Comparison of ENCODE assay signal across 28 mouse cellular contexts in genomic region chr3:37280221-37280620, GRCm38 (mm10). TPM values are rescaled to one million over a fixed set of nuclear protein-coding genes. Genes with fewer than 3 reads are reported as not detected.
"Had no signal": no experiment of that assay in that cellular context is flagged by ENCODE, and none has a peak within 500 bp of the region (broad histone marks: within the 10 kb centered on the region; RNA-seq: fewer than 3 reads in every experiment).

No protein-coding gene starts in this region.

- DNase-seq: kidney, adult 9 months; kidney, postnatal 14 days; kidney, postnatal 4 days; layer of hippocampus, adult 9-11 months; liver; lung, adult 18-20 months; lung, postnatal 10 days; lung, postnatal 4 days; retina, postnatal 1 day; right cerebral cortex, postnatal 25 days; thymus, adult 18-20 months; thymus, postnatal 14 days; thymus, postnatal 4 days had no signal

- H3K9me3 ChIP-seq: limb, embryonic 10.5 days; limb, embryonic 13.5 days; liver, embryonic 12.5 days; liver, embryonic 15.5 days; lung, embryonic 15.5 days; midbrain, embryonic 10.5 days; midbrain, embryonic 13.5 days; neural tube, embryonic 13.5 days had no signal

- H3K9ac ChIP-seq: limb, embryonic 13.5 days; liver, embryonic 12.5 days; liver, embryonic 15.5 days; lung, embryonic 15.5 days; midbrain, embryonic 13.5 days; neural tube, embryonic 13.5 days had no signal

- H3K27ac ChIP-seq: limb, embryonic 10.5 days; limb, embryonic 13.5 days; liver, embryonic 12.5 days; liver, embryonic 15.5 days; lung, embryonic 15.5 days; midbrain, embryonic 10.5 days; midbrain, embryonic 13.5 days; neural tube, embryonic 13.5 days had no signal

- H3K4me1 ChIP-seq: limb, embryonic 10.5 days; limb, embryonic 13.5 days; lung, embryonic 15.5 days; midbrain, embryonic 10.5 days; midbrain, embryonic 13.5 days; neural tube, embryonic 13.5 days had no signal

- H3K4me2 ChIP-seq: limb, embryonic 13.5 days; liver, embryonic 12.5 days; liver, embryonic 15.5 days; lung, embryonic 15.5 days; midbrain, embryonic 13.5 days; neural tube, embryonic 13.5 days had no signal

- H3K4me3 ChIP-seq: limb, embryonic 10.5 days; limb, embryonic 13.5 days; liver, embryonic 12.5 days; liver, embryonic 15.5 days; lung, embryonic 15.5 days; midbrain, embryonic 10.5 days; midbrain, embryonic 13.5 days; myocyte; neural tube, embryonic 13.5 days had no signal

- H3K27me3 ChIP-seq: limb, embryonic 13.5 days; liver, embryonic 12.5 days; liver, embryonic 15.5 days; lung, embryonic 15.5 days; midbrain, embryonic 13.5 days; neural tube, embryonic 13.5 days had no signal

- H3K36me3 ChIP-seq: limb, embryonic 10.5 days; limb, embryonic 13.5 days; liver, embryonic 12.5 days; liver, embryonic 15.5 days; lung, embryonic 15.5 days; midbrain, embryonic 10.5 days; midbrain, embryonic 13.5 days; neural tube, embryonic 13.5 days had no signal

- ATAC-seq: liver, embryonic 12.5 days; midbrain, embryonic 13.5 days; midbrain, embryonic 16.5 days had no signal

RNA-seq across cellular contexts. Expression of gene Cetn4, which starts 32.3 kb away (rescaled TPM):
- total RNA-seq: monocyte, adult 5-6 weeks had no signal

RNA-seq across cellular contexts. Expression of gene Il21, which starts 47.8 kb away (rescaled TPM):
- total RNA-seq: left cerebral cortex, adult 18-20 months; megakaryocyte, adult 5-6 weeks; monocyte, adult 5-6 weeks had no signal
- polyA plus RNA-seq: kidney, embryonic 16.5 days; limb, embryonic 10.5 days; limb, embryonic 13.5 days; liver, embryonic 12.5 days; liver, embryonic 15.5 days; lung, embryonic 15.5 days; midbrain, embryonic 10.5 days; midbrain, embryonic 16.5 days; myocyte; neural tube, embryonic 13.5 days; stomach, embryonic 16.5 days had no signal
